ENCODE assay signal across 8 mouse cellular contexts in the genomic region with DNA sequence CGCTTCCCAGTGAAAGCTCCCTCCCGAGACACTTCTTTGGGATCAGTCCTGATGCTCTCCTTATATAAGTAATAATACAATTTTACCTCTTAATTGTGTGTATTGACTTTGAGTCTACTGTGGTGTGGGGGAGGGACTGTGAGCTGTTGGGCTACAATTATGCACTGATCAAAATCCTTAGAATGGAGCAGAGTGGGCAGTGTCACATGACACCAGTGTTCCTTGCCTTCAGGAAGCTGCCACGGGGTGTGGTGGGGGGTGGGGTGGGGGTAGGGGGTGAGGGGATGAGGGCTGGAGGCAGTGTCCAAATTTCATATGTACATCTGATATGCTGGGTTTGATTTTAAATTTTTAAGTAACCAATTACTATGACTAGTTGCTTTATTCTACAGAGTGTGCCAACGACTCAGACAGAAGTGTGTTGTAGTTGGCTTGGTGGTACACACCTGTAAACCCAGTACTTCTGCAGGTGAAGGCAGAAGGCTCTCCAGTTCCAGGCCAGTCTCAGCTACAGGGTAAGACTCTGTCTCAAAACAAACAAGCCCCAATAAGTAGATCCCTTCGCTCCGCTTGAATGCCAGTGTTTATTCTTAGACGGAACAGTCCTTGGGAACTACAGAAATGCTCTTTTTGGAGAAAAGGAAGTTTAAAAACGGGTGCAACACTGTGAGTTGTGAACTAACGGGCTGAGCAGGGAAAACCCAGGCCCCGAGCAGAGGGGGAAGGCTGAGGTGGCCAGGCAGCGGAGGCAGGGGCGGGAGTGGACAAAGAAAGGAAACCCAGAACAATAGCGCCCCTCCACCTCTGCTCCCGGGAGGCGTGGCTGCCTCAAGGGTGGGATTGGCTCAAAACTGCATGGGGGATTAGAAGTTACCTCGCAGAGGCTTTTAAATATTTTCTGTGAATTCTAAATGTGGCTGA. TPM values are rescaled to one million over a fixed set of nuclear protein-coding genes. Genes with fewer than 3 reads are reported as not detected.
DNase-seq lines count a peak whose midpoint lies in the region; ATAC-seq and TF ChIP-seq lines count a peak whose summit lies in the region.

No protein-coding gene starts in this region.

- peak; percentile 13; the same call in 1 of the 2 replicates for TF ChIP-seq CTCF in lung, postnatal 0 days (IDR thresholded peaks at IDR 0.05)

- peak; percentile 81 for ATAC-seq in embryonic facial prominence, embryonic 14.5 days (ENCODE audit: low read depth)
- ATAC-seq in heart, embryonic 14.5 days (ENCODE audit: insufficient number of reproducible peaks, insufficient read depth, low FRiP score, low read depth): peak; percentile 75; the same call in 1 of the 2 replicates
- peak; percentile 92 for ATAC-seq in kidney, embryonic 14.5 days (ENCODE audit: low FRiP score, low TSS enrichment)
- peak; percentile 81 for ATAC-seq in lung, postnatal 0 days
- no peak for ATAC-seq in frontal cortex, adult (ENCODE audit: low TSS enrichment)

- no peaks in the 10 kb centered on the region for H3K4me1 ChIP-seq in embryonic facial prominence, embryonic 14.5 days (ENCODE audit: control insufficient read depth, insufficient read depth, low read length)
- peaks cover 3% of the 10 kb centered on the region in 2 experiments; a peak in 1 of 4 replicates for H3K4me1 ChIP-seq in heart, embryonic 14.5 days (ENCODE audit: control insufficient read depth in 2 of 2, insufficient read depth in 2 of 2, low read length in 2 of 2)
- H3K4me1 ChIP-seq in kidney, embryonic 14.5 days (ENCODE audit: control insufficient read depth, insufficient read depth, low read length): 0 out of 2 replicates have a peak, but pooled peaks cover 6% of the 10 kb centered on the region
- H3K4me1 ChIP-seq in lung, postnatal 0 days (ENCODE audit: insufficient read depth, low read depth, low read length): no peaks in the 10 kb centered on the region; the same call in 1 of the 2 replicates

- peak overlapping the region; percentile 59 for H3K9ac ChIP-seq in embryonic facial prominence, embryonic 14.5 days (ENCODE audit: low read depth, low read length)
- peak overlapping the region; percentile 73 for H3K9ac ChIP-seq in heart, embryonic 14.5 days (ENCODE audit: low read length)
- H3K9ac ChIP-seq in kidney, embryonic 14.5 days (ENCODE audit: low read depth, low read length): peak overlapping the region; percentile 54
- H3K9ac ChIP-seq in lung, postnatal 0 days (replicated peaks; ENCODE audit: low read depth): peak overlapping the region; percentile 26; the same call in 1 of the 2 replicates

- peak; percentile 57 for DNase-seq in adrenal gland, adult 2 months
- peak; percentile 75 for DNase-seq in embryonic facial prominence, embryonic 14.5 days (ENCODE audit: low spot score)
- peak; percentile 68 for DNase-seq in lung, postnatal 0 days (ENCODE audit: low spot score)
- DNase-seq in retina, postnatal 1 day: peak; percentile 70
- no peak for DNase-seq in thymus, postnatal 25 days

- no peaks in the 10 kb centered on the region for H3K9me3 ChIP-seq in embryonic facial prominence, embryonic 14.5 days (ENCODE audit: control insufficient read depth, low read length)
- H3K9me3 ChIP-seq in heart, embryonic 14.5 days (ENCODE audit: control insufficient read depth, low read length): no peaks in the 10 kb centered on the region
- no peaks in the 10 kb centered on the region for H3K9me3 ChIP-seq in kidney, embryonic 14.5 days (ENCODE audit: control insufficient read depth, low read length)
- no peaks in the 10 kb centered on the region for H3K9me3 ChIP-seq in lung, postnatal 0 days (ENCODE audit: low read length)

- H3K36me3 ChIP-seq in embryonic facial prominence, embryonic 14.5 days (ENCODE audit: control insufficient read depth, insufficient read depth, low read length): no peaks in the 10 kb centered on the region
- H3K36me3 ChIP-seq in heart, embryonic 14.5 days (ENCODE audit: control insufficient read depth, insufficient read depth, low read length): no peaks in the 10 kb centered on the region
- no peaks in the 10 kb centered on the region for H3K36me3 ChIP-seq in kidney, embryonic 14.5 days (ENCODE audit: control insufficient read depth, insufficient read depth, low read length)
- no peaks in the 10 kb centered on the region for H3K36me3 ChIP-seq in lung, postnatal 0 days (ENCODE audit: insufficient read depth, low read length)

- peak overlapping the region; percentile 54 for H3K4me2 ChIP-seq in embryonic facial prominence, embryonic 14.5 days (ENCODE audit: low read depth, low read length)
- peak overlapping the region; percentile 60 for H3K4me2 ChIP-seq in heart, embryonic 14.5 days (ENCODE audit: low read length)
- H3K4me2 ChIP-seq in kidney, embryonic 14.5 days (replicated peaks; ENCODE audit: low read depth, low read length): peak overlapping the region; percentile 29
- peak overlapping the region; percentile 59 for H3K4me2 ChIP-seq in lung, postnatal 0 days (replicated peaks; ENCODE audit: low read depth, low read length)

- no peaks in the 10 kb centered on the region for H3K27me3 ChIP-seq in embryonic facial prominence, embryonic 14.5 days (replicated peaks; ENCODE audit: control insufficient read depth, insufficient read depth, low read length)
- no peaks in the 10 kb centered on the region for H3K27me3 ChIP-seq in heart, embryonic 14.5 days (ENCODE audit: control insufficient read depth, insufficient read depth, low read length)
- H3K27me3 ChIP-seq in kidney, embryonic 14.5 days (ENCODE audit: control insufficient read depth, insufficient read depth, low read length): no peaks in the 10 kb centered on the region
- no peaks in the 10 kb centered on the region for H3K27me3 ChIP-seq in lung, postnatal 0 days (replicated peaks; ENCODE audit: insufficient read depth, low read length)

- 13% methylated on average over 16 of the region's 16 CpGs for WGBS in embryonic facial prominence, embryonic 14.5 days
- 18% methylated on average over 16 of the region's 16 CpGs for WGBS in heart, embryonic 14.5 days
- WGBS in kidney, embryonic 14.5 days: 14% methylated on average over 16 of the region's 16 CpGs
- WGBS in lung, postnatal 0 days: 14% methylated on average over 16 of the region's 16 CpGs

- peak overlapping the region; percentile 74 for H3K27ac ChIP-seq in embryonic facial prominence, embryonic 14.5 days (replicated peaks; ENCODE audit: low read depth, low read length)
- peak overlapping the region; percentile 77 to 82 for H3K27ac ChIP-seq in heart, embryonic 14.5 days (replicated peaks in 1 of 2; ENCODE audit: control insufficient read depth in 1 of 2, insufficient read depth in 1 of 2, low read depth in 2 of 2, low read length in 2 of 2)
- H3K27ac ChIP-seq in kidney, embryonic 14.5 days (ENCODE audit: low read depth, low read length): peak overlapping the region; percentile 71
- peak overlapping the region; percentile 80 for H3K27ac ChIP-seq in lung, postnatal 0 days (ENCODE audit: low read length)

- H3K4me3 ChIP-seq in embryonic facial prominence, embryonic 14.5 days (ENCODE audit: low read depth, low read length): peak overlapping the region; percentile 31
- peak overlapping the region; percentile 31 to 41 for H3K4me3 ChIP-seq in heart, embryonic 14.5 days (ENCODE audit: control insufficient read depth in 1 of 2, insufficient read depth in 1 of 2, low read depth in 1 of 2, low read length in 2 of 2)
- peak overlapping the region; percentile 31 for H3K4me3 ChIP-seq in kidney, embryonic 14.5 days (ENCODE audit: low read length)
- H3K4me3 ChIP-seq in lung, postnatal 0 days (ENCODE audit: low read depth, low read length): peak overlapping the region; percentile 33

- TF ChIP-seq EP300 in lung, postnatal 0 days (IDR thresholded peaks at IDR 0.05): no peak

RNA-seq across cellular contexts. Expression of gene Xpo1, which starts 45.0 kb away (rescaled TPM):
- 10 to 100 TPM; 54.1 to 57.3 TPM for total RNA-seq in adrenal gland, adult 2 months (2021)
- polyA plus RNA-seq in adrenal gland, adult 2 months (2012; rRNA removed): 3.7 and 4.1 TPM in 2 replicates
- polyA plus RNA-seq in embryonic facial prominence, embryonic 14.5 days (2014; fragmentation: Nextera tagmentation; extraction: Ambion mirVana): 102 and 118 TPM in 2 replicates
- 64.5 and 71.0 TPM in 2 replicates for polyA plus RNA-seq in heart, embryonic 14.5 days (2014; fragmentation: Nextera tagmentation; extraction: Ambion mirVana)
- polyA plus RNA-seq in kidney, embryonic 14.5 days (2014; fragmentation: Nextera tagmentation; extraction: Ambion mirVana): 77.9 and 149 TPM in 2 replicates
- 17.3 and 21.8 TPM in 2 replicates for polyA plus RNA-seq in lung, postnatal 0 days (2015; fragmentation: Nextera tagmentation; extraction: Ambion mirVana)
